Mouse (Mus musculus): ENCODE measurements around the gene Tekt1. TPM values are rescaled to one million over a fixed set of nuclear protein-coding genes. Genes with fewer than 3 reads are reported as not detected.

The Tekt1 gene
- polyA plus RNA-seq, 1 experiment from 2014 or later = 5.3 TPM

DNA sequence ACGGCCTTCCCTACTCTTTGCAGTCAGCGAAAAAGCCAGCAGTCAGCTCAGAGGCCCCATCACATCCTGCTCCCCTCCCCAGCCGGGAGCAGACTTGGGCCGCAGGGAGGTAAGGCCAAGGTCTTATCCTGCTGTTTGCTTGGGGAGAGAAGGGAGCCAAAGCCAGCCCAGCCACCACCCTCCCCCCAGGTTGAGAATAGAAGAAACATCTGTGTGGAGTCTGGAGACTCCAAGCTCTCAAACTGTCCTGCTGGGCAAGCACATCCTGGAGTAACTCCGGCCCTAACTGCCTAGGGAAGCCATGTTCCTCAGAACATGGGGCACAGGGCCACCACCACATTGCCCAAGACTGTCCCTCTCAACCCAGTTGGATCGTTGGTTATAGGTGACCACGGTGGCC is 34.4 kb upstream of the Tekt1 start:
- Histone ChIP-seq H3K4me3 (ENCODE audit: low read depth, low read length) (no peak overlapping the region), H3K27me3 (ENCODE audit: control insufficient read depth, insufficient read depth, low read length) (no peaks in the 10 kb centered on the region), H3K9ac (ENCODE audit: low read length) (no peak overlapping the region), H3K9me3 (ENCODE audit: control insufficient read depth, low read length) (no peaks in the 10 kb centered on the region), H3K27ac (ENCODE audit: low read depth, low read length) (no peak overlapping the region), H3K4me2 (ENCODE audit: low read depth, low read length, severe bottlenecking) (no peak overlapping the region), H3K4me1 (replicated peaks; ENCODE audit: control insufficient read depth, insufficient read depth, low read length) (no peaks in the 10 kb centered on the region), H3K36me3 (ENCODE audit: control insufficient read depth, insufficient read depth, low read length) (no peaks in the 10 kb centered on the region)
- WGBS = 83% methylated on average over 7 of the region's 7 CpGs
- ATAC-seq (replicated peaks; ENCODE audit: low FRiP score) (no peak), DNase-seq (ENCODE audit: low spot score) (no peak)

DNA sequence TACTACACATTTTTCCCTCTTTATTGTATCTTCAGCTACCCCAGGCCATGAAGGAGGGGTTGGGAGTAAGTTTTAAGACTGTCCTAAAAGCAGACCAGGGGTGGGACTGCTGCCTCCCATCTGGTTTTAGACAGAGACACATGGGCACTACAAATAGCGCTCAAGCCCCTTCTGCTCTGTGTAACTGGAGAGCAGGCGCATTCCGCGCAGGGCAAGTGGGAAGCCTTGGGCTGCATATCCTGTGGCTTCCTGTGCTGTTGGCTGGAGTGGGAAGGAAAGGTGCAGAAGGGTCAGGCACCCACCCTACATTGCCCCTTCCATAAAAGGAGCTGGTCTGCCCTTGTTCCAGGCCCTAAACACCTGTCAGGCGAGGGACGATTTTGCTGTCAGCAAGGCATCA is 33.4 kb upstream of the Tekt1 start:
- Histone ChIP-seq H3K9me3 (ENCODE audit: control insufficient read depth, low read length) (no peaks in the 10 kb centered on the region), H3K27me3 (ENCODE audit: control insufficient read depth, insufficient read depth, low read length) (no peaks in the 10 kb centered on the region), H3K4me2 (ENCODE audit: low read depth, low read length, severe bottlenecking) (no peak overlapping the region), H3K9ac (ENCODE audit: low read length) (no peak overlapping the region), H3K4me3 (ENCODE audit: low read depth, low read length) (no peak overlapping the region), H3K36me3 (ENCODE audit: control insufficient read depth, insufficient read depth, low read length) (no peaks in the 10 kb centered on the region), H3K4me1 (replicated peaks; ENCODE audit: control insufficient read depth, insufficient read depth, low read length) (no peaks in the 10 kb centered on the region), H3K27ac (ENCODE audit: low read depth, low read length) (no peak overlapping the region)
- DNase-seq (ENCODE audit: low spot score) (no peak), ATAC-seq (replicated peaks; ENCODE audit: low FRiP score) (no peak)
- 84% methylated on average over 6 of the region's 6 CpGs for WGBS

DNA sequence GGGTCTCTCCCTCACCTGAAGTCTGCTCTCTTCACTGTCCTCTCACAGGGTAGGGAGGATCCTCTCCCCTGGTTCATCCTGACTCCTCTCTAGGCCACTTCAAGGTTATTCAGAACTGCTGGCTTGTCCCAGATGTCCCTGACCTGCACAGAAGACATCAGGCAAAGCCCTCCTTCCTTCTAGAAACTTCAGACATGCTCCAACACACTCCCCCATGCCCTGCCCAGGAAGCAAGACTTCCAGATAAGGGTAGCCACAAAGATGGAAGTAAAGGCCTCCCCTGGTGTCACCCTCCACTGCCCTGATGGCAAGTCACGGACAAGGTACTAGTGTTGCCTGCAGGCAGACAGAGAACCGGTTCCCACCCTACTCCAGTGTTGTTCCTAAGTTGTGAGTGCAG is 32.5 kb upstream of the Tekt1 start:
- 76% methylated on average over 2 of the region's 2 CpGs for WGBS
- Histone ChIP-seq H3K4me1 (replicated peaks; ENCODE audit: control insufficient read depth, insufficient read depth, low read length) (no peaks in the 10 kb centered on the region), H3K36me3 (ENCODE audit: control insufficient read depth, insufficient read depth, low read length) (no peaks in the 10 kb centered on the region), H3K27ac (ENCODE audit: low read depth, low read length) (no peak overlapping the region), H3K4me3 (ENCODE audit: low read depth, low read length) (no peak overlapping the region), H3K27me3 (ENCODE audit: control insufficient read depth, insufficient read depth, low read length) (no peaks in the 10 kb centered on the region), H3K9me3 (ENCODE audit: control insufficient read depth, low read length) (no peaks in the 10 kb centered on the region), H3K9ac (ENCODE audit: low read length) (no peak overlapping the region), H3K4me2 (ENCODE audit: low read depth, low read length, severe bottlenecking) (no peak overlapping the region)
- no peak for ATAC-seq (replicated peaks; ENCODE audit: low FRiP score)
- DNase-seq (ENCODE audit: low spot score) = no peak

DNA sequence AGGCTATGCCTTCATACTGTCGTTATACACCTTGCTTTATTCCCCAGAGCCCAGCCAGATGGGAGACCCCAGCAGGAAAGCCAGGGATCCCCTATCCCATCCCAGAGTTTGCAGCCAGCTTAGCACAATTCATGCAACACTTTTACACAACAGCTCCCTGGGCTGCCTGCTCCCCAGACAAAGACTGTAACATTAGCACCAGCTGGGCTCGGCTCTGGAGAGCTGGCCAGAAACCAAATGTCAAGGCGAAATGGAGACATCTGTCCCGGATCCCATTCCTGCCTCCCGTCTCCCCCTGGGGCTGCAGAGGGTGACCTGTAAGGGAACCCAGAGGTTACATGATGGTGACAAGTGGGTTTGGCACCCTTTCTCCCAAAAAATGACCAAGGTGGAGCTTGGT is 31.4 kb upstream of the Tekt1 start:
- WGBS = 65% methylated on average over 5 of the region's 5 CpGs
- H3K9me3 ChIP-seq (ENCODE audit: control insufficient read depth, low read length) = no peaks in the 10 kb centered on the region
- H3K9ac ChIP-seq (ENCODE audit: low read length) = no peak overlapping the region
- no peaks in the 10 kb centered on the region for H3K27me3 ChIP-seq (ENCODE audit: control insufficient read depth, insufficient read depth, low read length)
- ATAC-seq (replicated peaks; ENCODE audit: low FRiP score) (no peak), DNase-seq (ENCODE audit: low spot score) (no peak)
- no peaks in the 10 kb centered on the region for H3K4me1 ChIP-seq (replicated peaks; ENCODE audit: control insufficient read depth, insufficient read depth, low read length)
- H3K27ac ChIP-seq (ENCODE audit: low read depth, low read length) = no peak overlapping the region
- H3K36me3 ChIP-seq (ENCODE audit: control insufficient read depth, insufficient read depth, low read length) = no peaks in the 10 kb centered on the region
- no peak overlapping the region for H3K4me3 ChIP-seq (ENCODE audit: low read depth, low read length)
- H3K4me2 ChIP-seq (ENCODE audit: low read depth, low read length, severe bottlenecking) = no peak overlapping the region

DNA sequence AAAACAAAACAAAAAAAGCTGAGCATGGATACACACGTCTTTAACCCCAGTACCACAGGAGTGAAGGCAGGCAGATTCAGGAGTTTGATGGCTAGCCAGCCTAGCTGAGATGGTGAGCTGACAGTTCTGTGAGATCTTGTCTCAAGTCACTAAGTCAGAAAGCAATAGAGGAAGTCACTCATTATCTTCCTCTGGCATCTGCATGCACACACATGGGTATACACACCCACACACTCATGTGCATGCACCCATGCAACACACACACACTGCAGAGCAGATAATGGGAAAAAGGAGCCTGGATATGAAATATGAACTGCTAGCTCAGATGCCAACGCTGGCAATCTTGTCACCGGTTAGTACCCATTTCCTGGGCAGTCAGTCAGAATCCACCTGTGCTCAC is 31.0 kb upstream of the Tekt1 start:
- 96% methylated on average over 3 of the region's 3 CpGs for WGBS
- H3K4me1 ChIP-seq (replicated peaks; ENCODE audit: control insufficient read depth, insufficient read depth, low read length) = no peaks in the 10 kb centered on the region
- no peak overlapping the region for H3K9ac ChIP-seq (ENCODE audit: low read length)
- no peak for DNase-seq (ENCODE audit: low spot score)
- ATAC-seq (replicated peaks; ENCODE audit: low FRiP score) = no peak
- no peak overlapping the region for H3K4me3 ChIP-seq (ENCODE audit: low read depth, low read length)
- no peaks in the 10 kb centered on the region for H3K27me3 ChIP-seq (ENCODE audit: control insufficient read depth, insufficient read depth, low read length)
- H3K4me2 ChIP-seq (ENCODE audit: low read depth, low read length, severe bottlenecking) = no peak overlapping the region
- H3K36me3 ChIP-seq (ENCODE audit: control insufficient read depth, insufficient read depth, low read length) = no peaks in the 10 kb centered on the region
- no peak overlapping the region for H3K27ac ChIP-seq (ENCODE audit: low read depth, low read length)
- H3K9me3 ChIP-seq (ENCODE audit: control insufficient read depth, low read length) = no peaks in the 10 kb centered on the region

DNA sequence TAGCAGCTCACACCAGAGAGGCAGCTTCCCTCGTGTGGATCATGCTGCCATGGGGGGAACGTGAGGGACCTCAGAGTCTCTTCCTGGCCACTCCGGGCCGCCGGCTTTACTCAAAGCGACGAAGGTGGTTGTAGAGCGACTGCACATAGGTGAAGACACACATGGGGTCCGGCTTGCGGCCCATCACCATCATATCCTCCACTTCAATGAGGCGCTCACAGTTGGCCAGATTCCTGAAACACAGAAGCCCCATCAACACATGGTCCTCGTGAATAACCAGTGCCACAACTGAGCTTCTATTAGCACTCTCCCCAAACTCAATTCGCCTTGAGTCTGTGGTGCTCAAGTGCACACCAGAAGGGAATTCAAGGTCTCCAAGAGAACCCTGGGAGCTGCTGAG is 28.9 kb upstream of the Tekt1 start:
- Histone ChIP-seq H3K27me3 (ENCODE audit: control insufficient read depth, insufficient read depth, low read length) (no peaks in the 10 kb centered on the region), H3K4me1 (replicated peaks; ENCODE audit: control insufficient read depth, insufficient read depth, low read length) (no peaks in the 10 kb centered on the region), H3K9me3 (ENCODE audit: control insufficient read depth, low read length) (no peaks in the 10 kb centered on the region), H3K27ac (ENCODE audit: low read depth, low read length) (no peak overlapping the region), H3K9ac (ENCODE audit: low read length) (no peak overlapping the region), H3K4me2 (ENCODE audit: low read depth, low read length, severe bottlenecking) (no peak overlapping the region), H3K4me3 (ENCODE audit: low read depth, low read length) (no peak overlapping the region), H3K36me3 (ENCODE audit: control insufficient read depth, insufficient read depth, low read length) (no peaks in the 10 kb centered on the region)
- 90% methylated on average over 13 of the region's 13 CpGs for WGBS
- ATAC-seq (replicated peaks; ENCODE audit: low FRiP score) (no peak), DNase-seq (ENCODE audit: low spot score) (no peak)

DNA sequence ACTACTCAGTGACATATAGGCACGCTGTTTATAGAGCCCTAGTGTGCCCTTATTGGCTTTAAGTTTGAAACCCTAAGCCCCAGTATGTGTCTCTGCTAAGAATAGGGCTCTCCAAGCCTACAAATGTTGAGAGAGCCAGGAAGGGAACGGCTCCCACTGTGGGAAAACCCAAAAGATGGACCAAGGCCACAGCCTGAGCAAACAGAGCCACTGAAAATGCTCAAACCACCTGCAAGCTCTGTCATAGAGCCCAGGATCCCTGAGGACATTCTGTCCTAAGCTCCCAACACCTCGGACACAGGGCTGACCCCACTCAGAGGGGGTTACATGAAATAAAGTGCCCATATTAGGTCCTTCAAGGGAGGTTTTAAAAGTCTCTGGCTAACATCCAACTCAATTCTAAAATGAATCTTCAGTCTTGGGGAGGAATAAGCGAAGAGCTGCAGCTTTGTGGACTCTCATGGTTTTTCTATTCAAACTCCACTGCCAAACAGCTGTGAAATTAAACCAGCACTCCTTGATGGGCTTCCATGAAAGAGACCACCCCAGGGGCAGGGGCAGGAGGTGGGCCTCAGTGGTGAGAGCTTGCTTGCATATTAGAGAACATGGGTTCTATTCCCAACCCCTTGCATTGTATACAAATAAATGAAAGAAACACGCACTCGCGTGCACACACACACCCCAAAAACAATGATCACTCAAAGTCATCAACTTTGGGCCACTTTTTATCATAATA is 27.3 kb upstream of the Tekt1 start:
- H3K4me3 ChIP-seq (ENCODE audit: low read depth, low read length) = no peak overlapping the region
- no peaks in the 10 kb centered on the region for H3K4me1 ChIP-seq (replicated peaks; ENCODE audit: control insufficient read depth, insufficient read depth, low read length)
- H3K9me3 ChIP-seq (ENCODE audit: control insufficient read depth, low read length) = no peaks in the 10 kb centered on the region
- DNase-seq (ENCODE audit: low spot score) (no peak), ATAC-seq (replicated peaks; ENCODE audit: low FRiP score) (no peak)
- 83% methylated on average over 7 of the region's 7 CpGs for WGBS
- no peaks in the 10 kb centered on the region for H3K36me3 ChIP-seq (ENCODE audit: control insufficient read depth, insufficient read depth, low read length)
- H3K27me3 ChIP-seq (ENCODE audit: control insufficient read depth, insufficient read depth, low read length) = no peaks in the 10 kb centered on the region
- no peak overlapping the region for H3K9ac ChIP-seq (ENCODE audit: low read length)
- no peak overlapping the region for H3K27ac ChIP-seq (ENCODE audit: low read depth, low read length)
- no peak overlapping the region for H3K4me2 ChIP-seq (ENCODE audit: low read depth, low read length, severe bottlenecking)

DNA sequence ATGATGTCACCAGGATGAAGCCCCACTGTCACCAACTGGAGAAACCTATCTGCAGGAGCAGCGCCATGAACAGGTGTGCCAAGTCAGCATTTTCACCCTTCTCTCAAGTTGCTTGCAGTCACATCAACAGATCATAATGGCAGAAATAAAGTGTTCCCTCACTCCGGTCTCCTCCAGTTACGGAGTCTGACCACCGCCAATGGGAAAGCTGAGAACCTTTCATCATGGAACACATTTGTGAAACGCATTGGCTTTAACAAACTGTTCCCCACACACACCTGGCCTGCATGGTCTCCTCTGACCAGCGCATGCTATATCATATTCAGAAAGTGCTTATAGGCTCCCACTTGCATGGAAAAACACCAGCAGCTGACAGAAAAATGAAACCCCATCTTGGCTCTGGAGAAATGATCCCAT is 25.9 kb upstream of the Tekt1 start:
- no peaks in the 10 kb centered on the region for H3K36me3 ChIP-seq (ENCODE audit: control insufficient read depth, insufficient read depth, low read length)
- no peak for ATAC-seq (replicated peaks; ENCODE audit: low FRiP score)
- no peak overlapping the region for H3K4me2 ChIP-seq (ENCODE audit: low read depth, low read length, severe bottlenecking)
- no peaks in the 10 kb centered on the region for H3K27me3 ChIP-seq (ENCODE audit: control insufficient read depth, insufficient read depth, low read length)
- WGBS = 94% methylated on average over 6 of the region's 6 CpGs
- no peak overlapping the region for H3K27ac ChIP-seq (ENCODE audit: low read depth, low read length)
- no peak overlapping the region for H3K9ac ChIP-seq (ENCODE audit: low read length)
- H3K4me1 ChIP-seq (replicated peaks; ENCODE audit: control insufficient read depth, insufficient read depth, low read length) = no peaks in the 10 kb centered on the region
- no peak overlapping the region for H3K4me3 ChIP-seq (ENCODE audit: low read depth, low read length)
- H3K9me3 ChIP-seq (ENCODE audit: control insufficient read depth, low read length) = no peaks in the 10 kb centered on the region
- no peak for DNase-seq (ENCODE audit: low spot score)

DNA sequence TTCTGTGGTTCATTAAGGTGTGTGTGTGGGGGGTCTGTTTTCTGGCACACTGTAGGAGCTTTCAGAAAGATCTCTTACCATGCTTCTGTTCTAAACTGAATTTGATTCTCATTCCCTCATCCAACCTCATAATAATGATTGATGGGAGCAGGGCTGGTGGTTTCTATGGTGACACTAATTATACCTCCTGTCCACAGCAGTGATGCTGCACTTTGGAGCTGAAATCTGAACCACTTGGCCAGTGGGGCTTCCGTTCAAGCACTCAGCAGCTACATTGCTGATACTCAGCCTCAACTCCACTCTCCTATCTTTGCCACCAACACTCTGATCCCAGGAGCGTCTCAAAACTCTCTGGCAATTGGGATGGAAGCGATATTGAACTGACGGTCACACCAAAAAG is 17.1 kb upstream of the Tekt1 start:
- no peak for DNase-seq (ENCODE audit: low spot score)
- 85% methylated on average over 4 of the region's 4 CpGs for WGBS
- Histone ChIP-seq H3K36me3 (ENCODE audit: control insufficient read depth, insufficient read depth, low read length) (no peaks in the 10 kb centered on the region), H3K4me3 (ENCODE audit: low read depth, low read length) (no peak overlapping the region), H3K4me2 (ENCODE audit: low read depth, low read length, severe bottlenecking) (no peak overlapping the region), H3K4me1 (replicated peaks; ENCODE audit: control insufficient read depth, insufficient read depth, low read length) (no peaks in the 10 kb centered on the region), H3K27me3 (ENCODE audit: control insufficient read depth, insufficient read depth, low read length) (no peaks in the 10 kb centered on the region), H3K27ac (ENCODE audit: low read depth, low read length) (no peak overlapping the region), H3K9ac (ENCODE audit: low read length) (no peak overlapping the region), H3K9me3 (ENCODE audit: control insufficient read depth, low read length) (no peaks in the 10 kb centered on the region)
- ATAC-seq (replicated peaks; ENCODE audit: low FRiP score) = no peak
